Mouse (Mus musculus) left cerebral cortex, adult 2 months (tissue): ENCODE results near the gene Zfp157. TPM values are rescaled to one million over a fixed set of nuclear protein-coding genes. Genes with fewer than 3 reads are reported as not detected.
"Not testable (repeated sequence)": the region's sequence is repeated elsewhere in the genome, so short reads cannot be mapped to it uniquely, and the experiment has no call there.

Source experiments
- DNase-seq, 2 experiments: peaks; one replicate each; pipeline ENCODE4 v3.0.0; 2021 to 2022; ENCODE audit warnings: low spot score in 2 of 2, mixed read lengths in 1 of 2; ENCODE audit errors: extremely low spot score in 1 of 2
- H3K27ac ChIP-seq: fragments of 200-600 bp; 2 replicates; pipeline ENCODE4 v1.8.1; 2022
- H3K4me3 ChIP-seq: fragments of 200-600 bp; 2 replicates; pipeline ENCODE4 v1.8.1; 2022
- CTCF ChIP-seq: fragments of 200-600 bp; IDR thresholded peaks from 2 replicates; pipeline ENCODE4 v1.8.1; 2022; ENCODE audit warnings: antibody characterized with exemption, mild to moderate bottlenecking, moderate library complexity
- intact Hi-C: fragments of 180-260 bp; cut with DNase I; formaldehyde crosslinking; loops from one replicate; pipeline ENCODE4 v1.15.1; 2025
- long read RNA-seq, 2 experiments: library from polyadenylated mRNA; stranded (forward); transcript quantifications; one replicate each; pipeline ENCODE4 v2.0.0; 2021; ENCODE audit warnings: borderline mapping rate in 2 of 2
- total RNA-seq, 2 experiments: library from RNA; stranded (reverse); gene quantifications; 2 replicates each; pipeline ENCODE4 v1.2.3; 2021

Zfp157 gene
- 10 to 100 TPM; 17.7 to 23.5 TPM for total RNA-seq
- long read RNA-seq, experiment 1, full-length matches to known transcripts = 9 of 10 reads
- long read RNA-seq, experiment 1, partial matches to known transcripts = 0 of 10 reads
- long read RNA-seq, experiment 1, other reads (novel, unspliced or antisense) = 1 of 10 reads
- long read RNA-seq, experiment 2, full-length matches to known transcripts = 5 of 7 reads
- long read RNA-seq, experiment 2, partial matches to known transcripts = 1 of 7 reads
- long read RNA-seq, experiment 2, other reads (novel, unspliced or antisense) = 1 of 7 reads

DNA sequence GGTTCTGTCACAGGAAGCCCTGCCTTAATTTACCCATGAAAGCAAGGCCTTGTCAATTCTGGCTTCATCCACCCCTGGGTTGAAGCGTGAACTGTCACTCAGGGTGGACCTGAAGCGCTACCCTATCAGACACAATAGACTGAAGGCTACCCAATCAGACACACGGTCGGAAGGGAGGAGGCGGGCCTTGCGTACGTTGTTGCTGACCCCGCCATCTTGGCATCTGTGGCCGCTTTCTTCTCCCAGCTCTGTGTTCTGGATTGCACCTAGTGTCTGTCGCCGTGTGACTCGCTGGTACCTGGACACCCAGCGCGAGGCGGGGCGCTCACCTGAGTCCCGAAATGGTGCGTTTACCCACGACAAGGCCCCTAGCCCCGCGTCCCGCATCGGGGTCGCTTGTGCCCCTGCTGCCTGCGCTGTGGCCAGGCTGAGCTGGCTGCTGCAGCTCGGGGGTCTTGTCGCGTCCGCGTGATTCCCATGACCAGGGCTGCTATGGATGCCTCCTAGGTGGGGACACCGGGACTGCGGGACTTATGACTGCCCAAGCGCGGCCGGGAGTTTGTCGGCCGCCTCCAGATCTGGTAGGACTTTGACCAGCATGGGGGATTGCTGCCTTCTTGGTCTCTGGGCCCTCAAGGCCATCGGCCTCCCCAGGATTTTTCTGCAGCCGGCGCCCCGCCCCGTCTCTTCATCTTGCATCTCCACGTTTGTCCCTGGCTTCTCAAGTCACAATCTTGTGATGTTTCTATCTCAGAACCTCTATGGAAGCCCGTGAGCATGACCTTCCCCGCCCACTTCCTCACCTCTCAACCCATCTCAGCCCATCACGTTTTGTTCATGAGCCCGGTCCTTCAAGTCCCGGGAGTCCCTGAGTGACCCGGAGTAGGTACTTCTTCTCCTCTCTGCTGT is at the start of gene Zfp157:
Gene Zfp157, plus strand, starts transcription at position 183 of the 909 bp plus-strand sequence.
- intact Hi-C loops = loop anchor here (5.0 kb wide), 2 partner anchors 179 to 181 kb away; partner anchors contain the start of genes A430033K04Rik and BC037034

DNA sequence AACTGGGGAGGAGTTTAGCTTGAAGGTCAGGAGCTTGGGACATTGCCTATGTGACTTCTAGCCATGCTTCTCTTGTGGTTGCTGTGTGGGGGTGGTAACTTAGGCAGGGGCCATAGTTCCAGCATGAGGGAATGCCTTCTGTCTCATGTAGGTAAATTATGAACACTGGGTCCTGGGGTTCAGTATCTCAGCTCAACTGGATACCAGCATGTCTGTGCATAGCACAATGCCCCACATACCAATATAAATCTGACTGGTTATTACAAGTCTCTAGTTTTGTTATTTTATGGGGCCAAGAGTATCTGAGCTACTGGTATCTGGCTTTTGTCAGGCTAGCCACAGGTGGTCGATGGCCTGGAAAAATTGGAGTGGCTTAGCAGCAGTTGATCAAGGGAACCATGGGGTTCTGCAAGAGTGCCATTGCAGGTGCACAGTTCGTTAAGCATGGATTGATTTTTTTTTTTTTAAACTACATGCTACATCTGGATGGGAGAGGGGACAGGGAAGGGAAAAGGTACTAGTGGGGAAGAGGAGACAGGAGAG is 43.4 kb upstream of the Zfp157 start:
- H3K27ac ChIP-seq = no peak overlapping the region
- no peak for TF ChIP-seq CTCF
- no peak for DNase-seq
- no peak overlapping the region for H3K4me3 ChIP-seq
- intact Hi-C loops = no loop called here

More for the DNA sequence above, at the start of gene Zfp157:
- H3K27ac ChIP-seq = peak within 1 kb of the TSS; percentile 95
- peak; percentile 88 to 90 for DNase-seq
- peak within 1 kb of the TSS; percentile 100 for H3K4me3 ChIP-seq
- TF ChIP-seq CTCF = no peak

DNA sequence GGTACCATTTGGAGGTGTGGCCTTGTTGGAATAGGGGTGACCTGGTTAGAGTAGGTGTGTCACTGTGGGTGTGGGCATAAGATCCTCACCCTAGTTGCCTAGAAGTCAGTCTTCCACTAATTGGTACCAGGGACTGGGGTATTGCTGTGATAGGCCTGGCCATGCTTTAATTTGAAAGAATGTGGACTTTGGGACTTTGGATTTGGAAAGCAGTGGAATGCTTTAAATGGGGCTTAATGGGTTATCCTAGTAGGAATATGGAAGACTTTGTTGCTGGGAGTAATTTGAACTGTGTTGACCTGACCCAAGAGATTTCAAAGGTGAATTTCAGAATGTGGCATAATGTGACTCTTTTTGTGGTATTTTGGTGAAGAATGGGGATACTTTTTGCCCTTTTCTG is 40.8 kb upstream of the Zfp157 start:
- DNase-seq, H3K4me3 ChIP-seq, H3K27ac ChIP-seq, intact Hi-C loops: not testable (repeated sequence)

DNA sequence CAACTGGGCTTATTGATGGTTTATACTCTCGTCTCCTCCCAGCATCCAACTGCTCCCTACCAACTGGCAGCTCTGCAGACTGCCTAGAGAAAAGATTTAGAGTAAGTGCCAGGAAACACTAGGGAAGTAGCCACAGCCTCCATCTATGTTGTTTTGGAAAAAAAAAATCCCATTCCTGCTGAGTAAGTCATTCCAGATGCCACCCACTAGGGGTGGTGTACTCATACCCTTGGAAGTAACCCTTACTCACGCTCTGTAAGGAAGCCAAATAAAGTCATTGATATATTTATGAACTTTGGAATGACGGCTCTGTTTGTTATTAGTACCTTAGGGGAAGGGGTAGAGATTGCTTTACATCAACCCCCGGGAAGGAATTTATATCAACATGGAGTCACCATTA is 17.1 kb downstream of the Zfp157 start:
- H3K4me3 ChIP-seq = no peak overlapping the region
- no peak for DNase-seq
- no peak for TF ChIP-seq CTCF
- intact Hi-C loops = loop anchor here (5.0 kb wide), 1 partner anchor 144 kb away; no protein-coding TSS in a partner anchor
- no peak overlapping the region for H3K27ac ChIP-seq

DNA sequence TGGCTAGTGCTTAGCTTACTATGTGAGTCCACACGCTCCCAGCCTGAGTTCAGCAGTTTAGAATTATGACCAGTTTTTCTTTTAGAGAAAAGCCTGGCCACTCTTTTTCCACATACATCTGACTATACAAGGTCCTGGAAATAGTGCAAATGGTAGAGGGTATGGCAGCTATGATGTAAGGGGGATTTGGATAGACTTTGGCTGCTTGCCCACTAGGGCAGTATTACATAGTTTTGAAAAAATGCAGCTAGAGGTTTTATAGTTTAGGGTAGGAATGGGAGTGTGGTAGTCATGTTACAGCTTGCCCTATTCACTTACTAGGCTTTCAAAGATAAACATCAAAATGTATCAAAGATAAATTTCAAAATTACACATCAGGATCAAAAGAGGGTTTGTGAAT is 17.8 kb downstream of the Zfp157 start:
- no peak for TF ChIP-seq CTCF
- no peak overlapping the region for H3K4me3 ChIP-seq
- DNase-seq = no peak
- no peak overlapping the region for H3K27ac ChIP-seq
- intact Hi-C loops = loop anchor here (5.0 kb wide), 1 partner anchor 143 kb away; no protein-coding TSS in a partner anchor

DNA sequence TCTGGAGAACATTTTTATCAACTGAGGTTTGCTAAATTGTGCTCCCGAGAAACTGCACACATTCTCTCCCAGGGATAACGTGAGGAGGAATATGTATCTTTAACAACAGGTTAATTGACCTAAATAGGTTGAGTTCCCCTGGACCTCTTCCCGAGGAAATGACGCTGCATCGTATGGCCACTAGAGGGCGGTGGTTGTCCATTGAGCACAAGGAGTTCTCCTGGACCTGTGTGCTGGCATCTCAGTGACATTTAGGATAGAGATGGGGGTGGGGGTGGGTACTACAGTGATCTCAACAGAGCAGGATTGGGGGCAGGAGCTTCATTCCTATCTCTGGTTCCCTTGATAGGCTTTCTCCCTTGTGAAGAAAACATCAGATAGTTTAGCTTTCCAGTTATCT is 32.3 kb downstream of the Zfp157 start:
- H3K27ac ChIP-seq = no peak overlapping the region
- no peak overlapping the region for H3K4me3 ChIP-seq
- DNase-seq = no peak
- intact Hi-C loops = no loop called here
- TF ChIP-seq CTCF = peak; percentile 55

DNA sequence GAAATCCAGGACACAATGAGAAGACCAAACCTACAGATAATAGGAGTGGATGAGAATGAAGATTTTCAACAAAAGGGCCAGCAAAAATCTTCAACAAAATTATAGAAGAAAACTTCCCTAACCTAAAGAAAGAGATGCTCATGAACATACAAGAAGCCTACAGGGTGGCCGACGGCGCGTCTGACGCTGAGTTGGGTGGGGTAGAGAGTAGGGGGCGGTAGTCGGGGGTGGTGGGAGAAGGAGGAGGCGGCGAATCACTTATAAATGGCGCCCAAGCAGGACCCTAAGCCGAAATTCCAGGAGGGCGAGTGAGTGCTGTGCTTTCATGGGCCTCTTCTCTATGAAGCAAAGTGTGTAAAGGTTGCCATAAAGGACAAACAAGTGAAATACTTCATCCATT is 63.3 kb downstream of the Zfp157 start:
- H3K4me3 ChIP-seq, DNase-seq, H3K27ac ChIP-seq, intact Hi-C loops: not testable (repeated sequence)

Other genes starting within 250 kb of the Zfp157 start
- gene Mblac1, start 247.2 kb upstream of the Zfp157 start, total RNA-seq = 1 to 10 TPM; 7.8 to 9.3 TPM
- gene Nxpe5, start 215.6 kb upstream of the Zfp157 start, total RNA-seq = under 1 TPM in 1 of 2 experiments, not detected in 1; 0.14 TPM
- 10 to 100 TPM; 47.7 to 49.6 TPM for gene Lamtor4, start 186.0 kb upstream of the Zfp157 start, total RNA-seq
- 10 to 100 TPM; 64.2 to 67.8 TPM for gene BC037034, start 177.4 kb upstream of the Zfp157 start, total RNA-seq
- 1 to 10 TPM; 3.2 to 3.3 TPM for gene Gal3st4, start 168.6 kb upstream of the Zfp157 start, total RNA-seq
- under 1 TPM in 1 of 2 experiments, not detected in 1; 0.09 TPM for gene Gm43720, start 161.5 kb upstream of the Zfp157 start, total RNA-seq
- 1 to 10 TPM in 1 of 2 experiments, under 1 TPM in 1; 0.61 to 1.9 TPM for gene Gpc2, start 161.5 kb upstream of the Zfp157 start, total RNA-seq
- gene Stag3, start 161.2 kb upstream of the Zfp157 start, total RNA-seq = under 1 TPM; 0.65 to 0.68 TPM
- gene Pvrig, start 99.5 kb upstream of the Zfp157 start, total RNA-seq = not detected
- gene 1700123K08Rik, start 123.2 kb downstream of the Zfp157 start, total RNA-seq = not detected
- gene Zfp68, start 178.3 kb downstream of the Zfp157 start, total RNA-seq = 10 to 100 TPM; 28.7 to 29.7 TPM
- 10 to 100 TPM; 15.3 to 16.0 TPM for gene A430033K04Rik, start 181.4 kb downstream of the Zfp157 start, total RNA-seq